Comparison of ENCODE assay signal across 8 mouse cellular contexts in genomic region chr10:115314287-115314581, GRCm38 (mm10). TPM values are rescaled to one million over a fixed set of nuclear protein-coding genes. Genes with fewer than 3 reads are reported as not detected.
DNase-seq lines count a peak whose midpoint lies in the region; ATAC-seq and TF ChIP-seq lines count a peak whose summit lies in the region.

No protein-coding gene starts in this region.

- no peak for TF ChIP-seq RAD21 in MEL (IDR thresholded peaks at IDR 0.05; ENCODE audit: low read depth, low read length)

- peak overlapping the region; percentile 98 for H3K9ac ChIP-seq in heart, embryonic 16.5 days (ENCODE audit: low read length)
- H3K9ac ChIP-seq in MEL (ENCODE audit: control insufficient read depth, low read depth, low read length, poor library complexity, severe bottlenecking): peak overlapping the region; percentile 89
- H3K9ac ChIP-seq in hindbrain, embryonic 14.5 days: peak overlapping the region; percentile 95
- peak overlapping the region; percentile 93 for H3K9ac ChIP-seq in midbrain, embryonic 14.5 days (replicated peaks; ENCODE audit: low read length)

- no peak for ATAC-seq in heart, embryonic 16.5 days (replicated peaks; ENCODE audit: extremely low read depth, insufficient read depth, low FRiP score)
- ATAC-seq in hindbrain, embryonic 14.5 days (ENCODE audit: low FRiP score): no peak
- no peak for ATAC-seq in midbrain, embryonic 14.5 days (ENCODE audit: low FRiP score, low TSS enrichment)

- H3K4me1 ChIP-seq in heart, embryonic 16.5 days (ENCODE audit: control insufficient read depth, insufficient read depth, low read length): peaks cover 53% of the 10 kb centered on the region
- H3K4me1 ChIP-seq in MEL (ENCODE audit: control insufficient read depth in 1 of 2, insufficient read depth in 2 of 2, low read length in 2 of 2): peaks cover 8 to 30% of the 10 kb centered on the region in 2 experiments
- H3K4me1 ChIP-seq in hindbrain, embryonic 14.5 days (replicated peaks; ENCODE audit: control insufficient read depth, insufficient read depth, low read length): peaks cover 38% of the 10 kb centered on the region
- peaks cover 25% of the 10 kb centered on the region for H3K4me1 ChIP-seq in midbrain, embryonic 14.5 days (ENCODE audit: control insufficient read depth, insufficient read depth, low read length)

- peak overlapping the region; percentile 78 for H3K4me2 ChIP-seq in heart, embryonic 16.5 days (ENCODE audit: low read depth, low read length)
- H3K4me2 ChIP-seq in hindbrain, embryonic 14.5 days (replicated peaks): peak overlapping the region; percentile 70
- peak overlapping the region; percentile 61 for H3K4me2 ChIP-seq in midbrain, embryonic 14.5 days (ENCODE audit: low read length)

- H3K4me3 ChIP-seq in heart, embryonic 16.5 days (ENCODE audit: low read length): peak overlapping the region; percentile 90
- H3K4me3 ChIP-seq in MEL (ENCODE audit: control insufficient read depth in 1 of 2, insufficient read depth in 1 of 2, low read depth in 2 of 2, low read length in 2 of 2): peak overlapping the region; percentile 70 to 94
- H3K4me3 ChIP-seq in hindbrain, embryonic 14.5 days (replicated peaks; ENCODE audit: low read length): peak overlapping the region; percentile 95
- peak overlapping the region; percentile 73 for H3K4me3 ChIP-seq in midbrain, embryonic 14.5 days (replicated peaks; ENCODE audit: low read depth, low read length)

- 0 out of 2 replicates have a peak overlapping the region, but pooled peaks have one; percentile 32 for H3K27ac ChIP-seq in heart, embryonic 16.5 days (ENCODE audit: low read length)
- peak overlapping the region; percentile 70 for H3K27ac ChIP-seq in MEL (ENCODE audit: control insufficient read depth, low read depth, low read length)
- H3K27ac ChIP-seq in hindbrain, embryonic 14.5 days: no peak overlapping the region
- H3K27ac ChIP-seq in midbrain, embryonic 14.5 days (replicated peaks; ENCODE audit: low read depth, low read length): no peak overlapping the region

- TF ChIP-seq POLR2A in MEL (IDR thresholded peaks at IDR 0.05; ENCODE audit: control insufficient read depth in 1 of 2, insufficient read depth in 1 of 2, low read depth in 1 of 2, low read length in 2 of 2, poor library complexity in 1 of 2): no peak

- no peaks in the 10 kb centered on the region for H3K9me3 ChIP-seq in heart, embryonic 16.5 days (replicated peaks; ENCODE audit: control insufficient read depth, low read length)
- no peaks in the 10 kb centered on the region for H3K9me3 ChIP-seq in MEL (replicated peaks; ENCODE audit: insufficient read depth, low read length)
- no peaks in the 10 kb centered on the region for H3K9me3 ChIP-seq in hindbrain, embryonic 14.5 days (ENCODE audit: control insufficient read depth, low read length)
- no peaks in the 10 kb centered on the region for H3K9me3 ChIP-seq in midbrain, embryonic 14.5 days (ENCODE audit: control insufficient read depth, low read length)

- TF ChIP-seq EP300 in MEL (IDR thresholded peaks at IDR 0.05; ENCODE audit: low read depth in 1 of 2, low read length in 2 of 2): peak; percentile 31 to 50; a peak in 2 of 4 replicates

- H3K36me3 ChIP-seq in heart, embryonic 16.5 days (ENCODE audit: control insufficient read depth, insufficient read depth): no peaks in the 10 kb centered on the region
- peaks cover 0 to 28% of the 10 kb centered on the region in 2 experiments; a peak in 2 of 4 replicates for H3K36me3 ChIP-seq in MEL (ENCODE audit: control insufficient read depth in 1 of 2, insufficient read depth in 2 of 2, low read length in 2 of 2)
- H3K36me3 ChIP-seq in hindbrain, embryonic 14.5 days (replicated peaks; ENCODE audit: control insufficient read depth, insufficient read depth): no peaks in the 10 kb centered on the region
- H3K36me3 ChIP-seq in midbrain, embryonic 14.5 days (ENCODE audit: control insufficient read depth, insufficient read depth, low read length): no peaks in the 10 kb centered on the region

- 6% methylated on average over 6 of the region's 6 CpGs for WGBS in heart, embryonic 16.5 days
- 22% methylated on average over 6 of the region's 6 CpGs for WGBS in hindbrain, embryonic 14.5 days
- WGBS in midbrain, embryonic 14.5 days: 25% methylated on average over 6 of the region's 6 CpGs

- H3K27me3 ChIP-seq in heart, embryonic 16.5 days (ENCODE audit: control insufficient read depth, insufficient read depth, low read length): no peaks in the 10 kb centered on the region
- H3K27me3 ChIP-seq in MEL (ENCODE audit: control insufficient read depth in 1 of 2, insufficient read depth in 2 of 2, low read length in 2 of 2): no peaks in the 10 kb centered on the region
- H3K27me3 ChIP-seq in hindbrain, embryonic 14.5 days (ENCODE audit: control insufficient read depth, insufficient read depth, low read length): no peaks in the 10 kb centered on the region
- H3K27me3 ChIP-seq in midbrain, embryonic 14.5 days (ENCODE audit: control insufficient read depth, insufficient read depth, low read length): no peaks in the 10 kb centered on the region

- no peak for TF ChIP-seq CTCF in MEL (IDR thresholded peaks at IDR 0.05 in 2 of 3, conservative IDR thresholded peaks at IDR 0.05 in 1 of 3; ENCODE audit: control insufficient read depth in 1 of 3, insufficient read depth in 1 of 3, low read depth in 2 of 3, low read length in 3 of 3, poor library complexity in 1 of 3, severe bottlenecking in 1 of 3)

- peaks cover 47% of the 10 kb centered on the region for H3K79me2 ChIP-seq in MEL (ENCODE audit: control insufficient read depth, insufficient read depth, low read length, poor library complexity)

- no peak for DNase-seq in heart, adult 9 months (ENCODE audit: low spot score in 2 of 2)
- DNase-seq in MEL (ENCODE audit: low read depth, low spot score): no peak
- no peak for DNase-seq in hindbrain, embryonic 14.5 days (ENCODE audit: low spot score)
- DNase-seq in midbrain, embryonic 14.5 days: peak; percentile 27
- no peak for DNase-seq in spleen, adult 12 weeks (ENCODE audit: low spot score)
- no peak for DNase-seq in layer of hippocampus, postnatal 25 days (ENCODE audit: extremely low spot score in 1 of 2, low spot score in 1 of 2)
- no peak for DNase-seq in urinary bladder, adult 18-20 months (ENCODE audit: low spot score in 2 of 2)

TF ChIP-seq in MEL, 35 proteins besides CTCF, POLR2A, EP300 and RAD21 (continues in another document):
- TF ChIP-seq CHD2 (IDR thresholded peaks at IDR 0.05; ENCODE audit: low read length) (no peak), MAZ (IDR thresholded peaks at IDR 0.05; ENCODE audit: low read depth, low read length) (no peak), GABPA (IDR thresholded peaks at IDR 0.05; ENCODE audit: low read depth, low read length) (no peak), KAT2A (conservative IDR thresholded peaks at IDR 0.05; ENCODE audit: low read depth, low read length) (no peak), TBP (IDR thresholded peaks at IDR 0.05; ENCODE audit: low read depth, low read length) (no peak), NELFE (IDR thresholded peaks at IDR 0.05; ENCODE audit: low read depth, low read length) (no peak), ZC3H11A (IDR thresholded peaks at IDR 0.05; ENCODE audit: low read depth, low read length) (no peak), BHLHE40 (IDR thresholded peaks at IDR 0.05; ENCODE audit: borderline replicate concordance, low read depth, low read length) (peak; percentile 36; the same call in 1 of the 2 replicates), SIN3A (IDR thresholded peaks at IDR 0.05; ENCODE audit: low read length) (no peak), E2F4 (IDR thresholded peaks at IDR 0.05; ENCODE audit: borderline replicate concordance, low read depth, low read length) (no peak), USF1 (IDR thresholded peaks at IDR 0.05; ENCODE audit: low read depth, low read length) (peak; percentile 42), SMC3 (IDR thresholded peaks at IDR 0.05; ENCODE audit: low read depth, low read length) (no peak), MAFK (IDR thresholded peaks at IDR 0.05; ENCODE audit: borderline replicate concordance, low read depth, low read length) (0 out of 2 replicates have a peak, but pooled peaks have one; percentile 9), ZNF384 (IDR thresholded peaks at IDR 0.05; ENCODE audit: low read depth, low read length) (peak; percentile 91), POLR2AphosphoS2 (IDR thresholded peaks at IDR 0.05; ENCODE audit: low read length) (no peak), TAL1 (IDR thresholded peaks at IDR 0.05; ENCODE audit: low read length) (no peak), ZMIZ1 (IDR thresholded peaks at IDR 0.05; ENCODE audit: low read depth, low read length) (no peak), ZKSCAN1 (IDR thresholded peaks at IDR 0.05; ENCODE audit: low read depth, low read length) (no peak), UBTF (IDR thresholded peaks at IDR 0.05; ENCODE audit: borderline replicate concordance, insufficient read depth, low read depth, low read length) (no peak), MYC (IDR thresholded peaks at IDR 0.05; ENCODE audit: low read depth, low read length) (no peak; the same call in 1 of the 2 replicates), USF2 (IDR thresholded peaks at IDR 0.05; ENCODE audit: borderline replicate concordance in 1 of 2, insufficient read depth in 1 of 2, low read depth in 1 of 2, low read length in 2 of 2) (no peak), ETS1 (IDR thresholded peaks at IDR 0.05; ENCODE audit: low read depth, low read length) (no peak), GATA1 (IDR thresholded peaks at IDR 0.05; ENCODE audit: low read depth, low read length) (no peak), CHD1 (IDR thresholded peaks at IDR 0.05; ENCODE audit: low read depth, low read length) (no peak)

RNA-seq across cellular contexts. Expression of gene Rab21, which starts 1.2 kb away (rescaled TPM):
- 4.7 and 6.0 TPM in 2 replicates for polyA plus RNA-seq in heart, embryonic 16.5 days (2015; fragmentation: Nextera tagmentation; extraction: Ambion mirVana)
- total RNA-seq in MEL (2012; rRNA removed): 12.9 and 15.5 TPM in 2 replicates
- polyA plus RNA-seq in MEL (2012; ENCODE audit: insufficient read depth in 1 of 2, insufficient read length in 2 of 2, low read depth in 1 of 2, low replicate concordance in 2 of 2, missing spikeins in 1 of 2): 10 to 100 TPM; 20.9 to 31.5 TPM
- 12.1 and 13.4 TPM in 2 replicates for polyA plus RNA-seq in hindbrain, embryonic 14.5 days (2014; fragmentation: Nextera tagmentation; extraction: Ambion mirVana)
- 12.8 and 14.0 TPM in 2 replicates for polyA plus RNA-seq in midbrain, embryonic 14.5 days (2014; fragmentation: Nextera tagmentation; extraction: Ambion mirVana)
- 10 to 100 TPM; 53.9 to 54.2 TPM for total RNA-seq in layer of hippocampus, postnatal 25 days (2021)

RNA-seq across cellular contexts. Expression of gene Tmem19, which starts 48.1 kb away (rescaled TPM):
- 20.1 and 23.9 TPM in 2 replicates for polyA plus RNA-seq in heart, embryonic 16.5 days (2015; fragmentation: Nextera tagmentation; extraction: Ambion mirVana)
- 10.7 and 12.1 TPM in 2 replicates for total RNA-seq in MEL (2012; rRNA removed)
- polyA plus RNA-seq in MEL (2012; ENCODE audit: insufficient read depth in 1 of 2, insufficient read length in 2 of 2, low read depth in 1 of 2, low replicate concordance in 2 of 2, missing spikeins in 1 of 2): 10 to 100 TPM in 1 of 2 experiments, not detected in 1; 16.6 TPM
- 42.0 and 42.8 TPM in 2 replicates for polyA plus RNA-seq in hindbrain, embryonic 14.5 days (2014; fragmentation: Nextera tagmentation; extraction: Ambion mirVana)
- polyA plus RNA-seq in midbrain, embryonic 14.5 days (2014; fragmentation: Nextera tagmentation; extraction: Ambion mirVana): 32.5 and 43.3 TPM in 2 replicates
- 10 to 100 TPM; 43.4 to 46.8 TPM for total RNA-seq in layer of hippocampus, postnatal 25 days (2021)

Comparison
In these comparisons a context has a peak if more than half of its experiments do, and no peak if none do; other contexts are left out.
1. H3K27ac ChIP-seq: peak in heart, embryonic 16.5 days (single experiment) and MEL (single experiment); none in hindbrain, embryonic 14.5 days (single experiment) and midbrain, embryonic 14.5 days (single experiment).
2. Peak in every context shown above with its lines, with median percentiles within 50 percentile points of each other: H3K4me2 ChIP-seq, H3K4me3 ChIP-seq and H3K9ac ChIP-seq.